Mouse (Mus musculus) lung, embryonic 16.5 days (tissue): ENCODE results near the gene Bend5. TPM values are rescaled to one million over a fixed set of nuclear protein-coding genes. Genes with fewer than 3 reads are reported as not detected.

Source experiments
- ATAC-seq: fragments of 200-750 bp; cut with Nextera tagmentation; 2 replicates; pipeline ENCODE4 v1.8.0; 2017; ENCODE audit warnings: low read depth, mild to moderate bottlenecking, moderate library complexity
- H3K27ac ChIP-seq: fragments of 300-500 bp; sonication (generic); 2 replicates; pipeline ENCODE4 v1.5.1; 2014; ENCODE audit warnings: mild to moderate bottlenecking, control low read depth, low read length
- H3K27me3 ChIP-seq: fragments of 300-500 bp; sonication (generic); 2 replicates; pipeline ENCODE4 v1.6.1; 2014; ENCODE audit warnings: low read depth, low read length, mixed read lengths; ENCODE audit not compliant: control insufficient read depth, insufficient read depth
- H3K36me3 ChIP-seq: fragments of 300-500 bp; sonication (generic); 2 replicates; pipeline ENCODE4 v1.6.1; 2014; ENCODE audit warnings: low read length; ENCODE audit not compliant: control insufficient read depth, insufficient read depth
- H3K4me1 ChIP-seq: fragments of 300-500 bp; sonication (generic); replicated peaks from 2 replicates; pipeline ENCODE4 v1.6.1; 2014; ENCODE audit warnings: low read length, mixed read lengths; ENCODE audit not compliant: control insufficient read depth, insufficient read depth
- H3K4me2 ChIP-seq: fragments of 300-500 bp; sonication (generic); 2 replicates; pipeline ENCODE4 v1.6.1; 2014; ENCODE audit warnings: low read depth, low read length, control low read depth
- H3K4me3 ChIP-seq: fragments of 300-500 bp; sonication (generic); 2 replicates; pipeline ENCODE4 v1.5.1; 2014; ENCODE audit warnings: mild to moderate bottlenecking, low read length, control low read depth
- H3K9ac ChIP-seq: fragments of 300-500 bp; sonication (generic); 2 replicates; pipeline ENCODE4 v1.6.1; 2014; ENCODE audit warnings: low read length, control low read depth
- H3K9me3 ChIP-seq: fragments of 300-500 bp; sonication (generic); 2 replicates; pipeline ENCODE4 v1.6.1; 2016; ENCODE audit warnings: low read length; ENCODE audit not compliant: control insufficient read depth
- WGBS: fragments of 180-500 bp; shearing (Covaris S2); extraction: QIAGEN DNeasy Blood & Tissue Kit; methylation state at CpG from one replicate; pipeline ENCODE4 v1.1.7; 2014; 5-methylcytosine and 5-hydroxymethylcytosine counted together
- polyA plus RNA-seq: library from polyadenylated mRNA; unstranded; fragments of >200 nt; fragmentation: Nextera tagmentation; extraction: Ambion mirVana; gene quantifications from 2 replicates; pipeline ENCODE4 v1.2.1, GENCODE M21; 2015

The Bend5 gene
- polyA plus RNA-seq, 1 experiment from 2014 or later = 20.9 TPM

GRCm38 (mm10) chr4:111448586-111448985 lies 33.8 kb downstream of the Bend5 start:
- Histone ChIP-seq H3K9ac (no peak overlapping the region), H3K36me3 (no peaks in the 10 kb centered on the region), H3K4me1 (peaks cover 7% of the 10 kb centered on the region; the same call in 1 of the 2 replicates), H3K4me2 (no peak overlapping the region), H3K4me3 (no peak overlapping the region), H3K27ac (no peak overlapping the region), H3K27me3 (no peaks in the 10 kb centered on the region), H3K9me3 (no peaks in the 10 kb centered on the region)
- no peak for ATAC-seq
- 98% methylated on average over 4 of the region's 4 CpGs for WGBS

- H3K27me3 ChIP-seq = no peaks in the 10 kb centered on the region
- peak; percentile 53 for ATAC-seq
- peaks cover 7% of the 10 kb centered on the region; the same call in 1 of the 2 replicates for H3K4me1 ChIP-seq
- peaks cover 5% of the 10 kb centered on the region for H3K36me3 ChIP-seq
- peak overlapping the region; percentile 55 for H3K27ac ChIP-seq
- 36% methylated on average over 7 of the region's 7 CpGs for WGBS
- H3K4me2 ChIP-seq = no peak overlapping the region
- H3K4me3 ChIP-seq = no peak overlapping the region
- H3K9me3 ChIP-seq = no peaks in the 10 kb centered on the region
- no peak overlapping the region for H3K9ac ChIP-seq
Observed at GRCm38 (mm10) chr4:111449442-111450199, 34.8 kb downstream of the Bend5 start.

DNA sequence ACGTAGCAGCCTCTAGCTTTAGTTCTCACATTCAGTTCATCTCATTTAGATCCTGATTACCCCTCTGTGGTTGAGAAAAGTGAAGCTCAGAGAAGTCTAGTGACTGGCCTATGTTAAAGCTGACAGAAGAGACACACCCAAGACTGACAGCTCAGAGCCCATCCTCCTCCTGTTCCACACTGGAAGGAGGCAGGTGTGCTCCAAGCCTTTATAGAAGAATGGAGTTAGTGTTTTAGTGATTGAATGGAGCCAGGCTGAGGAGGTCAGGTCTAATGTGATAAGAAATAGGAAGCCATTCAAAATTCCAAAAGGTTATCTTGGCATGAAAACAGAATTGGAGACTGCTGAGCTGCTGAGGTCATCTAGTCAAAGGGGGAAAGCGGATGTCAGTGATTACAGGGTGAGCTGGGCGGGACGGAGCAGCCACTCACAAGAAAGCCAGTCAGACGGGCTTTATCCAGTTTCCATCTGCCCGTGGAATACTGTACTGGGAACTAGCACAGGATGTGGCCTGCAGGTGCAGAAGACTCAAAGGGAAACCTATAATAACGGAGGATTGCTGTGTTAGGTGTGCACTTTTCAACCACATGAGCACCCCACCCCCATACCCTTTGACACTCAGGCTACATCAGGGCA lies 36.6 kb downstream of the Bend5 start:
- Histone ChIP-seq H3K9ac (no peak overlapping the region), H3K36me3 (peaks cover 5% of the 10 kb centered on the region), H3K4me2 (no peak overlapping the region), H3K4me3 (no peak overlapping the region), H3K27me3 (no peaks in the 10 kb centered on the region), H3K27ac (no peak overlapping the region), H3K4me1 (peaks cover 7% of the 10 kb centered on the region; the same call in 1 of the 2 replicates), H3K9me3 (no peaks in the 10 kb centered on the region)
- 48% methylated on average over 7 of the region's 7 CpGs for WGBS
- ATAC-seq = peak; percentile 54

DNA sequence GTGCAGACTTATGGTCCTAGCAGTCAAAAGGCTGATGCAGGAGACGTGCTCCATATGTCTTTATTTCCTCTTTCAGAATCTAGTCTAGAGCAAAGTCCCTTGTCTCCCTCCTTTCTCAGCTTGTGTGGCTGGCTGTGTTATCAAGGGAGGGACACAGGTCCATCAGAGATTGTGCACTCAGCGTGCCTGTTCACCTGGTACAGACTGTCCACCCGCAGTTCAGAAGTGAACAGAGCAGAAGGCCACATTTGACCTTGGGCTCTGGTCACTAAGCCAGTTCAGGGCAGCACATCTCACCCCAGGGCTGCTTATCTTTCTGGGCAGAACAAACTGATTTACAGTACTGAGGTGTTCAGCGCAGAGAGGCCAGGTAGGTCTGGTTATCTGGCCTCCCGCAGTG lies 37.4 kb downstream of the Bend5 start:
- 88% methylated on average over 5 of the region's 5 CpGs for WGBS
- H3K9me3 ChIP-seq = no peaks in the 10 kb centered on the region
- H3K4me2 ChIP-seq = no peak overlapping the region
- no peak overlapping the region for H3K9ac ChIP-seq
- peaks cover 5% of the 10 kb centered on the region for H3K36me3 ChIP-seq
- H3K4me1 ChIP-seq = peaks cover 7% of the 10 kb centered on the region; the same call in 1 of the 2 replicates
- ATAC-seq = no peak
- no peaks in the 10 kb centered on the region for H3K27me3 ChIP-seq
- H3K4me3 ChIP-seq = no peak overlapping the region
- H3K27ac ChIP-seq = no peak overlapping the region

GRCm38 (mm10) chr4:111453275-111453674 lies 38.5 kb downstream of the Bend5 start:
- no peaks in the 10 kb centered on the region for H3K27me3 ChIP-seq
- H3K9me3 ChIP-seq = no peaks in the 10 kb centered on the region
- peaks cover 7% of the 10 kb centered on the region; the same call in 1 of the 2 replicates for H3K4me1 ChIP-seq
- no peak overlapping the region for H3K4me2 ChIP-seq
- no peak overlapping the region for H3K9ac ChIP-seq
- 57% methylated on average over 3 of the region's 3 CpGs for WGBS
- peaks cover 5% of the 10 kb centered on the region for H3K36me3 ChIP-seq
- no peak overlapping the region for H3K27ac ChIP-seq
- no peak overlapping the region for H3K4me3 ChIP-seq
- no peak for ATAC-seq

GRCm38 (mm10) chr4:111455621-111456020 lies 40.8 kb downstream of the Bend5 start:
- WGBS = 86% methylated on average over 5 of the region's 5 CpGs
- H3K9me3 ChIP-seq = no peaks in the 10 kb centered on the region
- no peak overlapping the region for H3K4me2 ChIP-seq
- no peak overlapping the region for H3K4me3 ChIP-seq
- no peak overlapping the region for H3K9ac ChIP-seq
- H3K36me3 ChIP-seq = peaks cover 5% of the 10 kb centered on the region
- no peaks in the 10 kb centered on the region for H3K4me1 ChIP-seq
- H3K27ac ChIP-seq = no peak overlapping the region
- no peaks in the 10 kb centered on the region for H3K27me3 ChIP-seq
- ATAC-seq = no peak

- H3K9me3 ChIP-seq = no peaks in the 10 kb centered on the region
- no peak overlapping the region for H3K27ac ChIP-seq
- no peak overlapping the region for H3K9ac ChIP-seq
- no peaks in the 10 kb centered on the region for H3K27me3 ChIP-seq
- H3K4me2 ChIP-seq = no peak overlapping the region
- ATAC-seq = peak; percentile 27; the same call in 1 of the 2 replicates
- H3K4me3 ChIP-seq = no peak overlapping the region
- 76% methylated on average over 5 of the region's 5 CpGs for WGBS
- peaks cover 5% of the 10 kb centered on the region for H3K36me3 ChIP-seq
- H3K4me1 ChIP-seq = no peaks in the 10 kb centered on the region
Observed at GRCm38 (mm10) chr4:111457568-111457967, 42.8 kb downstream of the Bend5 start.

DNA sequence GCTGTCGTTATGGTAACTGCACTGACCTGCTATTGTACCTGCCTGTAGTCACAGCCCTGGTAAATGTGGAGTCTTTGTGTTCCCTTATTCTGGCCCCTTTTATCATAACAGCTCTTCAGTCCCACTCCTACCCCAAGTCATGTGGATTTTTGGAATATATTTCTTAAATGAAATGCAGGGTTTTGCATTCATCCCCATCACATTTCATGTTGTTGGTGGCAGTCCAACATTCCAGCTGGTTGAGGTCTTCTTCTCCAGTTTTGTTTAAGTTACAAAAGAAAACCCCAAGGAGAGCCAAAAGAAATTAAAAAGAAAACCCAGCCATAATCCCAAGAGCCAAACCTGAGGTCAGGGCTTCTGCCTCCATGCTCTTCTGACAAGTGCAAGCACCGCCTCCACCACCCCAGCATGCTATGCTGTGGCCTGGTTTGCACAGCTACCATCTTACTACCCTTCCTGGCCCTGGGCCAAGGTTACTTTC lies 52.5 kb downstream of the Bend5 start:
- H3K9me3 ChIP-seq = no peaks in the 10 kb centered on the region
- H3K4me3 ChIP-seq = no peak overlapping the region
- no peaks in the 10 kb centered on the region for H3K36me3 ChIP-seq
- no peak overlapping the region for H3K9ac ChIP-seq
- ATAC-seq = peak; percentile 89
- no peak overlapping the region for H3K27ac ChIP-seq
- H3K4me2 ChIP-seq = no peak overlapping the region
- peaks cover 5% of the 10 kb centered on the region for H3K4me1 ChIP-seq
- no peaks in the 10 kb centered on the region for H3K27me3 ChIP-seq
- WGBS = 37% methylated on average over 2 of the region's 2 CpGs

GRCm38 (mm10) chr4:111467796-111468195 lies 53.0 kb downstream of the Bend5 start:
- Histone ChIP-seq H3K36me3 (no peaks in the 10 kb centered on the region), H3K9me3 (no peaks in the 10 kb centered on the region), H3K27me3 (no peaks in the 10 kb centered on the region), H3K27ac (no peak overlapping the region), H3K4me3 (no peak overlapping the region), H3K4me1 (peaks cover 5% of the 10 kb centered on the region), H3K9ac (no peak overlapping the region), H3K4me2 (no peak overlapping the region)
- ATAC-seq = no peak
- 70% methylated on average over 4 of the region's 4 CpGs for WGBS
